Comparison of ENCODE assay signal across 22 mouse cellular contexts in genomic region chr9:115919736-115920135, GRCm38 (mm10). TPM values are rescaled to one million over a fixed set of nuclear protein-coding genes. Genes with fewer than 3 reads are reported as not detected.
"Had no signal": no experiment of that assay in that cellular context is flagged by ENCODE, and none has a peak within 500 bp of the region (broad histone marks: within the 10 kb centered on the region; RNA-seq: fewer than 3 reads in every experiment).

No protein-coding gene starts in this region.

- H3K4me3 ChIP-seq: lung, embryonic 15.5 days; midbrain, embryonic 10.5 days; midbrain, embryonic 12.5 days; myocyte; neural tube, embryonic 13.5 days; neural tube, embryonic 15.5 days had no signal

- ATAC-seq: lung, postnatal 0 days; midbrain, embryonic 16.5 days had no signal

- H3K27me3 ChIP-seq: lung, embryonic 15.5 days; midbrain, embryonic 12.5 days; neural tube, embryonic 13.5 days; neural tube, embryonic 15.5 days had no signal

- H3K27ac ChIP-seq: lung, embryonic 15.5 days; midbrain, embryonic 10.5 days; midbrain, embryonic 12.5 days; neural tube, embryonic 13.5 days; neural tube, embryonic 15.5 days had no signal

- H3K4me1 ChIP-seq: midbrain, embryonic 10.5 days; midbrain, embryonic 12.5 days had no signal

- DNase-seq: lung, adult 2 months; lung, postnatal 4 days; midbrain, embryonic 14.5 days; retina, postnatal 1 day; right cerebral cortex, adult 18-20 months; right cerebral cortex, postnatal 25 days; right cerebral cortex, postnatal 4 days; spleen, adult 18-20 months; thymus, adult 18-20 months; thymus, postnatal 14 days; thymus, postnatal 36 days had no signal

- H3K9me3 ChIP-seq: lung, embryonic 15.5 days; midbrain, embryonic 10.5 days; neural tube, embryonic 13.5 days; neural tube, embryonic 15.5 days had no signal

- H3K9ac ChIP-seq: lung, embryonic 15.5 days; midbrain, embryonic 12.5 days; neural tube, embryonic 13.5 days; neural tube, embryonic 15.5 days had no signal

- H3K36me3 ChIP-seq: lung, embryonic 15.5 days; midbrain, embryonic 10.5 days; midbrain, embryonic 12.5 days; neural tube, embryonic 13.5 days; neural tube, embryonic 15.5 days had no signal

- H3K4me2 ChIP-seq: lung, embryonic 15.5 days; midbrain, embryonic 12.5 days; neural tube, embryonic 13.5 days; neural tube, embryonic 15.5 days had no signal

RNA-seq across cellular contexts. Expression of gene Gadl1, which starts 10.5 kb away (rescaled TPM):
- total RNA-seq: megakaryocyte, adult 5-6 weeks; megakaryocyte-erythroid progenitor cell, adult 5-6 weeks had no signal
- polyA plus RNA-seq: small intestine, adult 2 months had no signal
